Mouse (Mus musculus): ENCODE measurements at regions not wholly inside any gene's neighbourhood (a gene's known extent, or its start where the extent isn't known, plus 50 kb on each side); places are given as distances from the start of the nearest gene placed in this dataset.

DNA sequence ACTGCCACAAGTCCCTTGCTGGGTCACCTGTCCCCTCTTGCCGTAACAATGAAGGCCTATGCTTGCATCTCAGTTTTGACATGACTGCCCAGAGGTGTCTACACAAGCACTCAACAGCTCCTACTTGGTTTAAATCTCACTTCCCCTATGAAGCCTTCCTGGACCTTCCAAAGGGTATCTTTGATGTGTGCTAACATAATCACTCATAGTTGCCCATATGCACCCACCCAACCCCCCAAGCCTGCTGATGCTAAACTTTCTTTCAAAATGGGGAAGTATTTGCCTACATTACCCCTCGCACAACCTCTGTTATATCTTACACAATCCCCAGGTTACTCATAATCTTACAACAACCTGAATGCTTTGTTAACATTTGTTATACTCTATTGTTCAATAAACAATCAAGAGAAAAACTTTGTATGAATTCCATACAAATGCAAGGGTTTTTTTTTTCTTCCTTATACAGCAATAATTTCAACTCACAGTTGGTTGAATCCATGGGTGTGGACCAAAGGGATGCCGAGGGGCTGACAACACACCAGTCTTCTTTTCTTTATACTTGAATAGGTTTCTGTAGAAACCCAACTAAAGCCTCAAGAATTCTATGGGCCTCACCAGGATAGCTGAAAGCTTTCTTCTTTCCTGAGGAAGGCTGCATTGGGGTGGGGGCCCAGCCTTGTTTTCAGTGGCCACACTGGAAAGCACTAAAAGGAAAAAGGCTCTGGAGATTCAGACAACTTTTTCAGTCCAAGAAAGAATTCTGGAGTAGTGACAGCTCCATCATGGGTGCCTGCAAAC lies 157.5 kb upstream of the Jun start:
- no peaks in the 10 kb centered on the region for H3K36me3 ChIP-seq (ENCODE audit: control insufficient read depth, insufficient read depth, low read length)
- no peak overlapping the region for H3K4me3 ChIP-seq (ENCODE audit: low read depth, low read length)
- no peaks in the 10 kb centered on the region for H3K9me3 ChIP-seq (ENCODE audit: control insufficient read depth, low read length)
- no peaks in the 10 kb centered on the region for H3K27me3 ChIP-seq (ENCODE audit: control insufficient read depth, insufficient read depth, low read length)
- no peaks in the 10 kb centered on the region for H3K4me1 ChIP-seq (replicated peaks; ENCODE audit: control insufficient read depth, insufficient read depth, low read length)
- no peak for ATAC-seq (ENCODE audit: low FRiP score)
- no peak overlapping the region for H3K9ac ChIP-seq (ENCODE audit: low read depth, low read length)
- no peak for DNase-seq (ENCODE audit: low spot score)
- H3K4me2 ChIP-seq (replicated peaks; ENCODE audit: low read depth, low read length) = no peak overlapping the region
- no peak overlapping the region for H3K27ac ChIP-seq (ENCODE audit: low read depth, low read length)
- 75% methylated on average over 3 of the region's 3 CpGs for WGBS

DNA sequence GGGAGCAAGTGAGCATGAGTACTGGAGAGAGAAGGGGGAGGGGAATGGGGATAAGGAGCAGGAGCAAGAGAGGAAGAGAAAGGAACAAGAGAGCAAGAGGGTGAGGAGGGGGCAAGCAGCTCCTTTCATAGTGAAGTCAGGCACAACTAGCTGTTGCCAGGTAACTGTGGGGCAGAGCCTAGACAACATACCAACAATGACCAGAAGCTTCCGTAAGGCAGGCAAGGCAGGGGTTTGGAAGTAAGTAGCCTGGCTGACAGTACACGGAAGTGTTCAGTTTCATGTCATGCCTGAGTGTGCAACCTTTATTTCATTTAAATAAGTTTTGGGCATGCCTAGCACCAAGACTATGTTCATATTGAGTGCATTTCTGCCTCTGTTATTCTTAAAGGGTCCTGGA lies 160.5 kb upstream of the Jun start:
- H3K4me1 ChIP-seq (replicated peaks; ENCODE audit: control insufficient read depth, insufficient read depth, low read length) = no peaks in the 10 kb centered on the region
- H3K36me3 ChIP-seq (ENCODE audit: control insufficient read depth, insufficient read depth, low read length) = no peaks in the 10 kb centered on the region
- ATAC-seq (ENCODE audit: low FRiP score) (no peak), DNase-seq (ENCODE audit: low spot score) (no peak)
- no peak overlapping the region for H3K4me2 ChIP-seq (replicated peaks; ENCODE audit: low read depth, low read length)
- no peak overlapping the region for H3K27ac ChIP-seq (ENCODE audit: low read depth, low read length)
- no peaks in the 10 kb centered on the region for H3K27me3 ChIP-seq (ENCODE audit: control insufficient read depth, insufficient read depth, low read length)
- no peaks in the 10 kb centered on the region for H3K9me3 ChIP-seq (ENCODE audit: control insufficient read depth, low read length)
- 38% methylated on average over 2 of the region's 2 CpGs for WGBS
- H3K4me3 ChIP-seq (ENCODE audit: low read depth, low read length) = no peak overlapping the region
- no peak overlapping the region for H3K9ac ChIP-seq (ENCODE audit: low read depth, low read length)

DNA sequence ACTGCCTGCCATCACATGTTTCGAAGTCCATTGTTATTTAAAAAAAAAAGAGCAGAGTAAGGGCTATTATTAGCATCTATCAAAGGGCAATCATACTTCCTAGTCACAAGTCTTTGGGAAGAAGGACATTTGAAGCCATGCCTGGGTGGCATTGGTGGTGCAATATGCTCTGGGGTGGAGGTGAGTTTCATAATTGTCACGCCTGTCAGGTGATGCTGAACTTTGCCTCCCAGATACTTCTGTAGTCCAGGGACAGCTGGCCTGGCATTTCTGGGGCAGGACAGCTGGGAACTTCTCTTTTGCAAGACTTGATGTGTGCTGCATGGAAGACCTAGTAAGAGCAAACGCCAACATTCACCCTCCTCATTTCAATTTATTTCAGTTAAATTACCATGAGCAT lies 161.0 kb upstream of the Jun start:
- no peak for ATAC-seq (ENCODE audit: low FRiP score)
- Histone ChIP-seq H3K4me1 (replicated peaks; ENCODE audit: control insufficient read depth, insufficient read depth, low read length) (no peaks in the 10 kb centered on the region), H3K4me3 (ENCODE audit: low read depth, low read length) (no peak overlapping the region), H3K9ac (ENCODE audit: low read depth, low read length) (no peak overlapping the region), H3K27ac (ENCODE audit: low read depth, low read length) (no peak overlapping the region), H3K36me3 (ENCODE audit: control insufficient read depth, insufficient read depth, low read length) (no peaks in the 10 kb centered on the region), H3K9me3 (ENCODE audit: control insufficient read depth, low read length) (no peaks in the 10 kb centered on the region), H3K27me3 (ENCODE audit: control insufficient read depth, insufficient read depth, low read length) (no peaks in the 10 kb centered on the region), H3K4me2 (replicated peaks; ENCODE audit: low read depth, low read length) (no peak overlapping the region)
- no peak for DNase-seq (ENCODE audit: low spot score)
- WGBS = 74% methylated on average over 3 of the region's 3 CpGs

DNA sequence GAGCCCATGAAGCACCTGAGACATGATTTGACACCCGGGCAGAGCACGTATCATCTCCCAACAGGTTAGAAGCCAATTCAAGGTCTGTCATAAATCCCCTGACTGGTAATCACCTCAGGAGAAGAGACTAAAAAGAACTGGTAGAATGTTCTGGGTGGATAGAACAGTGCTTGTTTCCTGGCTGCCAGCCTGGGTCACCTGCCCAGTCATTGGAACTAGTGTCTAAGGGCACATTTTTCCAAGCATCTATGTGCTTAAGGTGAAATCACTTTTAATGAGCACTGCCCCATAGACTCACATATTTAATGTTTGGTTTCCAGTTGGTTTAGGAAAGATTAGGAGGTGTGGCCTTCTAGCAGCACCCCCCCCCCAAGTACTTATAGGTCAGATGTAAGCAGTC lies 162.0 kb upstream of the Jun start:
- no peaks in the 10 kb centered on the region for H3K27me3 ChIP-seq (ENCODE audit: control insufficient read depth, insufficient read depth, low read length)

DNA sequence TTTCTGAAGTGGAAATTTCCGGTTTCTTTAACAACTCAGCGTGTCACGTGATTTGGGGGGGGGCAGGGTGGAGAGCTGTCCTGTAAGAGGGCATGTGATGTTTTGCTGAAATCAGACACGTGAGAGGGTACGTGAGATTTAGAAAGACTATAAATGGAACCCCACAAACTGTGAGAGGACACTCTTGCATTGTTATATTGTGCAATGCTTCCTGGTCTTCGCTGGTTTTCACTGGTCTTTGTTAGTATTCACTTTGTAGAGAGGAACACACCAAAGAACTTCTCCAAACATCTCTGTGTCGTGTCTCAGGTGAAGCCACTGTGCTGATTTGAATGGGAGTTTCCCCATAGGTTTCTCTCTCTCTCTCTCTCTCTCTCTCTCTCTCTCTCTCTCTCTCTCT lies 163.2 kb upstream of the Jun start:
- Histone ChIP-seq H3K4me2 (replicated peaks; ENCODE audit: low read depth, low read length) (no peak overlapping the region), H3K9me3 (ENCODE audit: control insufficient read depth, low read length) (no peaks in the 10 kb centered on the region), H3K36me3 (ENCODE audit: control insufficient read depth, insufficient read depth, low read length) (no peaks in the 10 kb centered on the region), H3K4me3 (ENCODE audit: low read depth, low read length) (no peak overlapping the region), H3K27me3 (ENCODE audit: control insufficient read depth, insufficient read depth, low read length) (no peaks in the 10 kb centered on the region), H3K27ac (ENCODE audit: low read depth, low read length) (no peak overlapping the region), H3K4me1 (replicated peaks; ENCODE audit: control insufficient read depth, insufficient read depth, low read length) (no peaks in the 10 kb centered on the region), H3K9ac (ENCODE audit: low read depth, low read length) (no peak overlapping the region)
- DNase-seq (ENCODE audit: low spot score) (no peak), ATAC-seq (ENCODE audit: low FRiP score) (no peak)
- WGBS = 87% methylated on average over 7 of the region's 7 CpGs

More for the DNA sequence above, 162.0 kb upstream of the Jun start:
- H3K4me1 ChIP-seq (replicated peaks; ENCODE audit: control insufficient read depth, insufficient read depth, low read length) = no peaks in the 10 kb centered on the region
- 98% methylated on average over 2 of the region's 2 CpGs for WGBS
- no peak overlapping the region for H3K4me3 ChIP-seq (ENCODE audit: low read depth, low read length)
- DNase-seq (ENCODE audit: low spot score) (no peak), ATAC-seq (ENCODE audit: low FRiP score) (no peak)
- no peak overlapping the region for H3K27ac ChIP-seq (ENCODE audit: low read depth, low read length)
- H3K9ac ChIP-seq (ENCODE audit: low read depth, low read length) = no peak overlapping the region
- no peaks in the 10 kb centered on the region for H3K36me3 ChIP-seq (ENCODE audit: control insufficient read depth, insufficient read depth, low read length)
- H3K4me2 ChIP-seq (replicated peaks; ENCODE audit: low read depth, low read length) = no peak overlapping the region
- H3K9me3 ChIP-seq (ENCODE audit: control insufficient read depth, low read length) = no peaks in the 10 kb centered on the region

DNA sequence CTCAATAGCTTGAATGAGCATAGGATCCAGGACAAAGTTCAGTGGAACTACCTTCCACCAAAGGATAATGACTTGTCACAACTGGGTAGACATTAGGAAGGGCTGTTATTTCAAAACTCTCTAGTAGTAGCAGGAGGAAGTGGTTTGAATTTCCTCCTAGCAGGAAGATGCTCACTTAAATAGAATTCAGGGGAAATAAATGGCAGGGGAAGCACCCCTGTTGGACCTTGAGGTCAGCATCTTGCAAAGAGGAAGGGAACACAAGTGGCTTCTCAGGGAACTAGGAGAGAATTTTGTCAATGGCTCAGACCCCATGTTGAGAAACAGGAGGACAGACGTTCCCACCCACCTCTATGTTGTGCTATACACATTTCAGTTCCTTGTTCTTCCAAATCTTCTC lies 178.4 kb upstream of the Jun start:
- Histone ChIP-seq H3K27ac (ENCODE audit: low read depth, low read length) (no peak overlapping the region), H3K4me1 (replicated peaks; ENCODE audit: control insufficient read depth, insufficient read depth, low read length) (no peaks in the 10 kb centered on the region), H3K36me3 (ENCODE audit: control insufficient read depth, insufficient read depth, low read length) (no peaks in the 10 kb centered on the region), H3K9me3 (ENCODE audit: control insufficient read depth, low read length) (no peaks in the 10 kb centered on the region), H3K9ac (ENCODE audit: low read depth, low read length) (no peak overlapping the region), H3K4me3 (ENCODE audit: low read depth, low read length) (no peak overlapping the region), H3K27me3 (ENCODE audit: control insufficient read depth, insufficient read depth, low read length) (no peaks in the 10 kb centered on the region), H3K4me2 (replicated peaks; ENCODE audit: low read depth, low read length) (no peak overlapping the region)
- WGBS = 79% methylated on average over 1 of the region's 1 CpGs
- DNase-seq (ENCODE audit: low spot score) (no peak), ATAC-seq (ENCODE audit: low FRiP score) (no peak)

DNA sequence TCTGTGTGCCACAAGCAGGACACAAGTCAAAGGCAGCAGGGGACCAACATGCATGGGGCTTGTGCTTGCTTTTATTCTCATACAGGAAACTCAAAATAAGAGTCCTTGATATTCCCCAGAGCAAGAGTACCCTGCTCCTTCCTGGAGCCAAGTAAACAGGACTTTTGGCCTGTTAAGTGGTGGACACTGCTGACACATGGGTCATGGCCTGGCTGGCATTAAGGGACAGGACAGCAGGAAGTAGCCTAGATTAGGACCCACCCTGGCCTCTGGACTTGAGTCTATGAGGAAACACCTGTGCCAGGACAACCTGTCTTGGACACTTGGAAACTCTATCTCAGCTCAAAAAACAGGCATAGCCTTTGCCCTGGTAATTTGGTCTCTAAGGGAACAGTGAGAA lies 181.0 kb upstream of the Jun start:
- H3K4me3 ChIP-seq (ENCODE audit: low read depth, low read length) = no peak overlapping the region
- H3K36me3 ChIP-seq (ENCODE audit: control insufficient read depth, insufficient read depth, low read length) = no peaks in the 10 kb centered on the region
- no peak overlapping the region for H3K4me2 ChIP-seq (replicated peaks; ENCODE audit: low read depth, low read length)
- no peak for ATAC-seq (ENCODE audit: low FRiP score)
- no peak overlapping the region for H3K27ac ChIP-seq (ENCODE audit: low read depth, low read length)
- H3K9ac ChIP-seq (ENCODE audit: low read depth, low read length) = no peak overlapping the region
- no peaks in the 10 kb centered on the region for H3K4me1 ChIP-seq (replicated peaks; ENCODE audit: control insufficient read depth, insufficient read depth, low read length)
- H3K9me3 ChIP-seq (ENCODE audit: control insufficient read depth, low read length) = no peaks in the 10 kb centered on the region
- no peaks in the 10 kb centered on the region for H3K27me3 ChIP-seq (ENCODE audit: control insufficient read depth, insufficient read depth, low read length)
- DNase-seq (ENCODE audit: low spot score) = no peak

DNA sequence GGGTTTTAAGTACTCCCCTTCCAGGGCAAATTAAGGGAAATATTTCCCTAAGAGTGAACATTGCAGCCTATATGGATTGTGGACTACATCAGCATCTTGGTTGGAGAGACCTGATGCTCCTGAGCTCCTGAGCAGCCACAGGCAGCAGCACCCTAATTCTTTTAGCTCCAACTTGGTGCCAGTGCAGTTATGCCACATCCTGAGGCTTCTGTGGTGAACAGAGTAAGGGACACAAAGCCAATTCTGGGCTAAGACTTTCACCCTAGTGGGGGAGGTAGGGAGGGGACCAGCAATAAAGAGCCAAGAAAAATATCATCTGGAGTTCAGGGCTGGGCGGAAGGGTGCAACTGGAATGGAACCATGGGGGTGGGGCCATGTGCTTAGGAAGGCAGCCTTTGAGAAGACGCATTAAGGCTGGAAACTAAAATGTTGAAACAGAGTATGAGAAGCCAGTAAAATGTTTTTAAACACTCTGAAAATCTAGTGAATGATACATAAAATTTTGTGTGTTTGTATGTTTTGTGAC lies 182.1 kb upstream of the Jun start:
- WGBS = 78% methylated on average over 2 of the region's 2 CpGs
- ATAC-seq (ENCODE audit: low FRiP score) = no peak

DNA sequence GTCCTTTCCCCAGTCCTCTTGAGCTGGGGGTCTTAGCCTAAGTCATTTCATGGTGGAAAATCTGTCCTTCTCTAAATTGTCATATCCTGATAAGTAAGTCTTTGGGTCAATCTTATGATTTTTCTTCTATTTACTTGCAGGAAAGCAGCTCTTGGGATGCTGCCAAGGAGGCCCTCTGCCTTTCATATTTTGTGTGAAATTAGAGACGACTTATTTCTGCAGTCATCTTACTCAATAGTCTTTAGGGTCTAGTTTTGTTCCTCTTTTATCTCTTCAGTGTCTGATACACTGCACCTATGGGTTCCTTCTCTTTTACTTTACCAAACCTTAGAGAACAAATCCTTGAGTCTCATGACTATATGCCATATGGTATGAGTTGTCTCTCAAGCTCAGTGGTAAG lies 196.0 kb upstream of the Jun start:
- Histone ChIP-seq H3K27ac (ENCODE audit: low read depth, low read length) (no peak overlapping the region), H3K4me3 (ENCODE audit: low read depth, low read length) (no peak overlapping the region), H3K27me3 (ENCODE audit: control insufficient read depth, insufficient read depth, low read length) (no peaks in the 10 kb centered on the region), H3K4me1 (replicated peaks; ENCODE audit: control insufficient read depth, insufficient read depth, low read length) (no peaks in the 10 kb centered on the region), H3K9me3 (ENCODE audit: control insufficient read depth, low read length) (no peaks in the 10 kb centered on the region), H3K9ac (ENCODE audit: low read depth, low read length) (no peak overlapping the region), H3K36me3 (ENCODE audit: control insufficient read depth, insufficient read depth, low read length) (no peaks in the 10 kb centered on the region), H3K4me2 (replicated peaks; ENCODE audit: low read depth, low read length) (no peak overlapping the region)
- DNase-seq (ENCODE audit: low spot score) (no peak), ATAC-seq (ENCODE audit: low FRiP score) (no peak)
- 90% methylated on average over 1 of the region's 1 CpGs for WGBS

More for the DNA sequence above, 182.1 kb upstream of the Jun start:
- no peak overlapping the region for H3K4me3 ChIP-seq (ENCODE audit: low read depth, low read length)
- H3K27ac ChIP-seq (ENCODE audit: low read depth, low read length) = no peak overlapping the region
- no peaks in the 10 kb centered on the region for H3K27me3 ChIP-seq (ENCODE audit: control insufficient read depth, insufficient read depth, low read length)
- H3K9ac ChIP-seq (ENCODE audit: low read depth, low read length) = no peak overlapping the region
- no peak overlapping the region for H3K4me2 ChIP-seq (replicated peaks; ENCODE audit: low read depth, low read length)
- no peaks in the 10 kb centered on the region for H3K9me3 ChIP-seq (ENCODE audit: control insufficient read depth, low read length)
- DNase-seq (ENCODE audit: low spot score) = no peak
- H3K4me1 ChIP-seq (replicated peaks; ENCODE audit: control insufficient read depth, insufficient read depth, low read length) = no peaks in the 10 kb centered on the region
- no peaks in the 10 kb centered on the region for H3K36me3 ChIP-seq (ENCODE audit: control insufficient read depth, insufficient read depth, low read length)
